Mouse (Mus musculus) bone marrow macrophage, adult 2 months (primary cell): ENCODE measurements around the gene Negr1.

Experiments used
- CTCF ChIP-seq: IDR thresholded peaks from 2 replicates; pipeline ENCODE4 v1.5.1; 2012; ENCODE audit warnings: low read depth, mild to moderate bottlenecking, low read length, moderate library complexity
- POLR2A ChIP-seq: IDR thresholded peaks from 2 replicates; pipeline ENCODE4 v1.6.1; 2012; ENCODE audit warnings: mild to moderate bottlenecking, low read depth, low read length, borderline replicate concordance

DNA sequence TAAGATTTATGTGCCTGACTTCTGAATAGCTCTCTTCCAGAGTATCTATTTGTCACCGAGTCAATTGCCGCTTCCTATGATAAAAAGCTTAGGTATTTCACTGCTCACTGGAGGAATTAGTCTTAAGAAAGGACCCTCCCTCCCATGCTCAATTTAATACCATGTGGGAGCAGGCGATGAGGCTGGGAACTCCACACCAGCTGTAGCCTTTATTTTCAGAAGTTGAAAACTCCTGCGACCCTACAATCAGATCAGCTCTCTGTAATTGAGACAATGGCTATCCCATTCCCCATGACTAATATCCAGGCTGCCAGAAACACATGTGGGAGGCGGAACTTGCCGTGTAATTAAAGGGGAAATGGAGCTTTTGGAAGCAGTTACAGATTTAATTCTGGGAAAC, 474.4 kb downstream of the Negr1 start:
- TF ChIP-seq CTCF (no peak), POLR2A (no peak)
